Mouse (Mus musculus) layer of hippocampus, adult 11-12 months (tissue): ENCODE results near the gene Avp.
A peak's percentile ranks its signal among the peaks of the same experiment; 100 is the strongest.
"Not testable (repeated sequence)": the region's sequence is repeated elsewhere in the genome, so short reads cannot be mapped to it uniquely, and the experiment has no call there.

Experiments
- DNase-seq: peaks from one replicate; pipeline ENCODE4 v3.0.0; 2022; ENCODE audit warnings: low spot score

Avp gene

GRCm38 (mm10) chr2:130582552-130582951 is at the start of gene Avp:
Gene Avp (minus strand): TSS chr2:130582554.
- DNase-seq: no peak

- peak; percentile 90 for DNase-seq
Observed at GRCm38 (mm10) chr2:130629839-130630203, 47.5 kb upstream of the Avp start, which contains the start of the genes Fastkd5 and Ubox5. Gene Fastkd5 (minus strand): TSS chr2:130630027. Gene Ubox5 (minus strand): TSS chr2:130630038.

GRCm38 (mm10) chr2:130629080-130629838 is 46.9 kb upstream of the Avp start:
- DNase-seq: no peak

GRCm38 (mm10) chr2:130628424-130628823 is 46.1 kb upstream of the Avp start:
- DNase-seq: no peak

DNA sequence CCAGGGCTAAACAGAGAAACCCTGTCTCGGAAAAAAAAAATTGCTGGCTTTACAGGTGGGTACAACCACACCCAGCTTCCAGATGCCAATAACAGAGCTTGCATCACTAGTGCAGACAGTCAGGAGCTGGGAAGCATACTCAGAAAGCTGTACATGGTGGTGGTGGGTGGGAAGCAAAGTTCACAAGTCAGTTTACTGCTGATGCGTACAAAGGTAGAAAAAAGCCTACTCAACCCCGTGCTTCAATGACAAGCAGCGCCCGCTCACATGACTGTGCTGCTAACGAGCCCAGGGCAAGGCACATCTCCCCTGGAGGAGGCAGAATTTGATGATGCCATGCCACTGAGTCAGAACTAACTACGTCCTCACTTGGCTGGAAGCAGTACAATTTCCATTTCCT is 36.6 kb upstream of the Avp start:
- no peak for DNase-seq

GRCm38 (mm10) chr2:130613091-130613490 is 30.7 kb upstream of the Avp start:
- no peak for DNase-seq

DNA sequence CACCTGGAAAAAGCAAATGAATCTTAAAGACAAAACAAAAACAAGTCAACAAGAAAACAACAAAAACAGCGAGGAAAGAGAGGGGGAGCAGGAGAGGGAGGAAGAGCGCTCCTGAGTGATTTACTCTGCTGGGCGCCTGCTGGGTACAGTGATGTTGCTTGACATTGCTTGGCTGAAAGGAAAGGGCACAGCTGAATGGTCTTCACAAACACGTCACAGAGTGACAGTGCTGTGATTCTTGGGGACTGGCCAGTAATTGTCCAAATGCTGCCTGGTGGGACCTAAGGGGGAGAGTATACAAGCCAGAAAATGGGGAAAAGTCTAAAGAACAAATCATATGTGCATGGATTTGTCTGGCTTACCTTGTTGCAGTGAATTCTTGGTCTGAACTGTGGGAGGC is 19.8 kb upstream of the Avp start:
- no peak for DNase-seq

DNA sequence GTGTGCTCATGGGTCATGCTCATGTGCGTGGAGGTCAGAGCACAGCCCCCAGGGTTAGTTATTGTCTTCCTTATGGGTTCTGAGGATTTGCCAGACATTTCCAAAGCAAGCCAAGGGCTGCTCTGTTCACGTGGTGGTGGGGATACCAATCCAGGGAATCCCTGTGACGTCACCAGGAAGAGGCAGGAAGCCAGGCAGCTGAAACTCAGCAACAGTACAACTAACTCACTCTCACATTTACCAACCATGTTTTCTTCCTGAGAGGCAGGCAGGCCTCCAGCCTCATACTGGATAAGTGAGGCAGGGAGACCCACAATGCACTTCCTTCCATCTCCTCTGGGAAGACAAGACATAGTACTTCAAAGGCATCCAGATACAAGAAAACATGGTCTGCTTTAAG is 16.0 kb upstream of the Avp start:
- no peak for DNase-seq

DNA sequence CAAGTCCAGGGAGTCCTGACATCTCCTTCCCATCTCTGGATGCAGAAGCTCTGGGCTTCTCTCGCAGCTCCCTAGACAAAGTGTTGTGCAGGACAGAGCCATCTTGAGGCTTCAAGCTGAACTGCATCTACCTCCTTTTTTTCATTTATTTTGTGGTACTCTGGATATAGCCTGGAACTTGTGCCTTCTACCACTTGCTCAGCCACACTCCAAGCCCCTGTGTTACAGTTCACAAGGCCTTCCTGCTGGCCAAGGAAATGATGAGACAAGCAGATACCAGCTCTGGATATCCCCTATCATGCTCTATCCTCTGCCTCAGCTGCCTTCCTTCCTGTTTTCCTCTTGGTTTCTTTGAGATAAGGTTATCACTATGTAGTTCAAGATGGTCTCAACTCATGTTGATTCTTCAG is 15.3 kb upstream of the Avp start:
- peak; percentile 59 for DNase-seq

DNA sequence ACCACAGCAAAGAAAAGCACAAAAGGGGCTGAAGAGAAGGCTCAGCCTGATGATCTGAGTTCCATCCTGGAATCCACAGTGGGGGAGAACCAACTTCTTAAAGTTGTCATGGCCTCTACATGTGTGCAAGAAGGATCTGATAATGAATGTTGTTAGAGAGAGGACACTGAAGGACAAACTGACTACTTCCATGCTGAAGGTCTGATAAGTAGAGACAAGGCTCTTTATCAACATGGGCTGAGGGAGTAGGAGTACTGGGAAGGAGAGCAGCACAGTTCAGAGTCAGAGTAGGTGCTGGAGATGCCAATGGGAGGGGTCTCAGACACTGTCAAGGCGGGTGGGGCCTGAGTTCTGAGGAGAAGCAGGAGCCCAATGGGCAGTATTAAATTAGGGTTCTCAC is 13.2 kb upstream of the Avp start:
- no peak for DNase-seq

DNA sequence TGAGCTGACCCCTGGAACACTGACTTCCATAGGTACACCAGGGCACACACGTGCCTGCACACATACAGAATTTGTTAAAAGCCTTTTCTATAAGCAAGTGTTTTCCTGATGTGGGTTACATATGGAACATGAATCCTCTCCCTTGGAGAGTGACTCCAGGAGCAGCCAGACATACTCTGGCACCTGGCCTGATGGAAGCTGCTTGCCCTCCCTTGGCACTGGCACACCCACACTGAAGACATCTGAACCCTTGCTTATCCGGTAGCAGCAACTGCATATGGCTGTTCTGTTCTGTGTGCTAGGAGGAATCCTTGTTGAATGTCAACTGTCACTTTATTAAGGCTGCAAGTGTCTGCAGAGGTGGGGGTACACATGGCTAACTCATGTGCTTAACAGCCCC is 8.7 kb upstream of the Avp start:
- no peak for DNase-seq

- no peak for DNase-seq
Observed at GRCm38 (mm10) chr2:130589761-130590160, 7.4 kb upstream of the Avp start.

DNA sequence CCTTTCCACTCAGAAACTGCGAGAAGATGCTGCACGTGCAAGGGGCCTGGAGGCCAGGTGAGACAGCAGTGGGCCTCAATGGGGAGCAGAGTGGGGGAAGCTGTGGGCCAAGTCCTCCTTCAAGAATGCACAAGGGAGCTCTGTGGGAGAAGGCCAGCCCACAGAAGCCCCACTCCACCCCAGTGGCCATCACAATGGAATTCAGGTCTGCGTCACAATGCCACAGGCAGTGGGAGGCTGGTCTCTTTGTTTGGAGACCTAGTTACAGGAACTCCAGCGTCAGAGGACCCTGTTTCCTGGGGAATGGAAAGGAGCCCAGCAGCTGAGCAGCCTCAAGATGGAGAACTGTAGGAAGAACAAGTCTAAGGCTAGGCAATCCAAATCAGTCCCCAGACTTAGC is 6.8 kb upstream of the Avp start:
- no peak for DNase-seq

DNA sequence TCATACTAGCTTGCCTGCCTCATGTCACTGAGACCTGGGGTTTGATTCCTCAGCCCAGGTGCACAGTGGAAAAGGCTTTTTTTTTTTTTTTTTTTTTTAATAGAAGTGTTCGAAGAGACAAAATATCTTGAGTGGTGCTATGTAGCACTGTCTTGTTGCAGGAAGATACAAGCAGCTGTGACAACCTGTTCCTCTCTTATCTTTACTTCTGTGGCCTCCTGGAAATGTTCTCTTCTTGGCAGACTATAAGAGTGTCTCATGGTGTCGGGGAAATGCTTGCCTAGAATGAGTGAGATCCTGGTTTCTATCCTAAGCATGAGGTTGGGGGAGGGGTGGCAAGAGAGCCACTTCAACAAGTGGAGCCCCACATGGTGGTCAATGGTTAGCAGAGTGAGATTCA is 6.0 kb upstream of the Avp start:
- no peak for DNase-seq

GRCm38 (mm10) chr2:130586016-130586415 is 3.7 kb upstream of the Avp start:
- no peak for DNase-seq

GRCm38 (mm10) chr2:130583902-130584560 is 1.7 kb upstream of the Avp start:
- no peak for DNase-seq

- DNase-seq: no peak
Observed at GRCm38 (mm10) chr2:130581201-130581600, 1.2 kb downstream of the Avp start.

- DNase-seq: no peak
Observed at GRCm38 (mm10) chr2:130579791-130580190, 2.6 kb downstream of the Avp start.

DNA sequence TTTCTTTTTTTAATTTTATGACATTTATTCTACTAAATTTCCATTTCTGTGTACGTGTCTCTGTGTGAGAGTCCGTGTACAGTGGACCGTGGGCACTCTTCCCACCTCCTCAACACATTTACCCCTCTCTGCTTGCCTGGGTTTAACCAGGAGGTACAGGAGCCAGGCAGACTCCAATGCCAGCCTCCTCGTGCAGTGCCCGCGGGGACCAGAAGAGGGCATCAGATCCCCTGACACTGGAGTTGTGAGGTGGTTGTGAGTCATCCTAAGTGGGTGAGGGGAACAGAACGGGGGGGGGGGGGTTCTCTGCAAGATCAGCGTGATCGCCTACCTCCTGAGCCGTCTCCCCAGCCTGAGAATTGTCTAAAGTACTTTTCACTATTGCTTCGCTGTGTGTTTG is 4.2 kb downstream of the Avp start:
- DNase-seq: peak; percentile 74

- DNase-seq: no peak
Observed at GRCm38 (mm10) chr2:130577632-130578031, 4.7 kb downstream of the Avp start.

DNA sequence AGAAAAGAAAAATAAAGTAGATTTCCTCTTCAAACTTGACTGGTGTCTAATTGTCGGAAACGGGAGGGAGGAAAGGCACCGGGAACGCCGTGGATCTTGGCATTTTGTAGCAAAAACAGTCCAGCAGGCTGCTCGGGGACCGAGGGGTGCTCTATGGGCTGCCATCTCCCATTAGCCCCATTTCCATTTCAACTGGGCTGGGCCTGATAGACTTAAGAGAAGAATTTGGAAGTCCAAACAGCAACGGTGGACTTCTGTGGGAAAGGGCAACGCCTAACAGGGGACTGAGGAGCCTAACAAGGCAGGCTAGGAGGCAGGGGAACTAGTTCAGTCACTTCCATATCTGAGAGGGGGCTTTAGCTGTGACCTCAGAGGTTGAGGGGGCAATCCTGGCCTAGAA is 5.3 kb downstream of the Avp start:
- no peak for DNase-seq

GRCm38 (mm10) chr2:130576564-130576963 is 5.8 kb downstream of the Avp start:
- not testable (repeated sequence) for DNase-seq

GRCm38 (mm10) chr2:130575873-130576272 is 6.5 kb downstream of the Avp start, which contains the start of gene Oxt:
Gene Oxt (plus strand): TSS chr2:130576173.
- no peak for DNase-seq

DNA sequence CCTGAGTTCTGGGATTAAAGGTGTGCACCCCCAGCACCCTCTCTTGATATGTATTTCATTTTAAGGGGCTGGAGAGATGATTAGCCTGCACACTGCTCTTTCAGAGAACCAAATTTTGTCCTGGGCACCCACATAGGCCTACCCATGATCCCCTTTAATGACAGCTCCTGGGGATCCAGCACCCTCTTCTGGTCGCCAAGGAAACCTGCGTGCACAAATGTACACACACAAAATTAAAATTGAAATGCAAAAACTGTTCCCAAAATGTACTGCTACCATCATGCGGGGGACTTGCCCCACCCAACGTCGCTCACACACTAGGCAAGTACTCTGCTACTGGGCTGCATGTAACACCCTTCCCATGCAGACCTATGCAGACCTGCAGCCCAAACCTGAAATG is 7.4 kb downstream of the Avp start:
- DNase-seq: no peak
